Mouse (Mus musculus) MEL (cell line): ENCODE results near the gene Emc3. TPM values are rescaled to one million over a fixed set of nuclear protein-coding genes. Genes with fewer than 3 reads are reported as not detected.

Experiments
- DNase-seq: peaks from one replicate; pipeline ENCODE4 v3.0.0; 2011; ENCODE audit warnings: low read depth, low spot score
- H3K27ac ChIP-seq: 2 replicates; pipeline ENCODE4 v1.5.1; 2012; ENCODE audit warnings: low read depth, mild to moderate bottlenecking, control low read depth, low read length, moderate library complexity; ENCODE audit not compliant: control insufficient read depth
- H3K27me3 ChIP-seq, 2 experiments: fragments of 150-350 bp in 1 of 2; sonication (generic) in 1 of 2; 2 replicates each; pipeline ENCODE4 v1.6.1; 2012; ENCODE audit warnings: low read length in 2 of 2, mild to moderate bottlenecking in 2 of 2, improper control_type of control experiment in 1 of 2, moderate library complexity in 1 of 2; ENCODE audit not compliant: insufficient read depth in 2 of 2, control insufficient read depth in 1 of 2
- H3K36me3 ChIP-seq, 2 experiments: 2 replicates each; pipeline ENCODE4 v1.6.1; 2012 to 2014; ENCODE audit warnings: low read length in 2 of 2, improper control_type of control experiment in 1 of 2, inconsistent platforms in 1 of 2, mild to moderate bottlenecking in 1 of 2; ENCODE audit not compliant: insufficient read depth in 2 of 2, control insufficient read depth in 1 of 2
- H3K4me1 ChIP-seq, 2 experiments: fragments of 150-350 bp in 1 of 2; sonication (generic) in 1 of 2; 2 replicates each; pipeline ENCODE4 v1.6.1; 2012; ENCODE audit warnings: low read length in 2 of 2, improper control_type of control experiment in 1 of 2, mild to moderate bottlenecking in 1 of 2; ENCODE audit not compliant: insufficient read depth in 2 of 2, control insufficient read depth in 1 of 2
- H3K4me3 ChIP-seq, 2 experiments: fragments of 150-350 bp in 1 of 2; sonication (generic) in 1 of 2; 2 replicates each; pipeline ENCODE4 v1.5.1; 2012; ENCODE audit warnings: low read depth in 2 of 2, low read length in 2 of 2, mild to moderate bottlenecking in 2 of 2, moderate library complexity in 2 of 2, control low read depth in 1 of 2, improper control_type of control experiment in 1 of 2; ENCODE audit not compliant: control insufficient read depth in 1 of 2, insufficient read depth in 1 of 2
- H3K79me2 ChIP-seq: 2 replicates; pipeline ENCODE4 v1.6.1; 2012; ENCODE audit warnings: mild to moderate bottlenecking, low read length, moderate library complexity; ENCODE audit not compliant: control insufficient read depth, poor library complexity, insufficient read depth
- H3K9ac ChIP-seq: 2 replicates; pipeline ENCODE4 v1.6.1; 2012; ENCODE audit warnings: low read depth, mild to moderate bottlenecking, control low read depth, low read length, moderate library complexity; ENCODE audit not compliant: control insufficient read depth, poor library complexity, severe bottlenecking
- H3K9me3 ChIP-seq: fragments of 150-350 bp; sonication (generic); replicated peaks from 2 replicates; pipeline ENCODE4 v1.6.1; 2012; ENCODE audit warnings: mild to moderate bottlenecking, low read length, improper control_type of control experiment, moderate library complexity; ENCODE audit not compliant: insufficient read depth
- BHLHE40 ChIP-seq: IDR thresholded peaks from 2 replicates; pipeline ENCODE4 v1.6.1; 2012; ENCODE audit warnings: low read depth, mild to moderate bottlenecking, inconsistent platforms, low read length, improper control_type of control experiment, borderline replicate concordance
- CHD1 ChIP-seq: IDR thresholded peaks from 2 replicates; pipeline ENCODE4 v1.6.1; 2012; ENCODE audit warnings: low read depth, mild to moderate bottlenecking, inconsistent platforms, low read length, improper control_type of control experiment
- CHD2 ChIP-seq: IDR thresholded peaks from 2 replicates; pipeline ENCODE4 v1.6.1; 2011; ENCODE audit warnings: low read length, improper control_type of control experiment
- CTCF ChIP-seq, 3 experiments: IDR thresholded peaks in 2 of 3; conservative IDR thresholded peaks in 1 of 3; 2 replicates each; pipeline ENCODE4 v1.5.1; 2011 to 2012; ENCODE audit warnings: low read length in 3 of 3, low read depth in 2 of 3, mild to moderate bottlenecking in 2 of 3, improper control_type of control experiment in 1 of 3, inconsistent platforms in 1 of 3, mixed read lengths in 1 of 3, moderate library complexity in 1 of 3; ENCODE audit not compliant: control insufficient read depth in 1 of 3, insufficient read depth in 1 of 3, poor library complexity in 1 of 3, severe bottlenecking in 1 of 3
- GATA1 ChIP-seq: IDR thresholded peaks from 2 replicates; pipeline ENCODE4 v1.6.1; 2011; ENCODE audit warnings: low read depth, low read length, improper control_type of control experiment
- HCFC1 ChIP-seq: IDR thresholded peaks from 2 replicates; pipeline ENCODE4 v1.6.1; 2012; ENCODE audit warnings: low read depth, mild to moderate bottlenecking, inconsistent platforms, low read length, improper control_type of control experiment, moderate library complexity
- JUND ChIP-seq: IDR thresholded peaks from 2 replicates; pipeline ENCODE4 v1.6.1; 2011; ENCODE audit warnings: low read depth, mild to moderate bottlenecking, improper control_type of control experiment, low read length
- MAFK ChIP-seq: IDR thresholded peaks from 2 replicates; pipeline ENCODE4 v1.6.1; 2011; ENCODE audit warnings: low read depth, mild to moderate bottlenecking, low read length, improper control_type of control experiment, borderline replicate concordance
- MYC ChIP-seq: IDR thresholded peaks from 2 replicates; pipeline ENCODE4 v1.6.1; 2011; ENCODE audit warnings: low read depth, mild to moderate bottlenecking, low read length, improper control_type of control experiment, moderate library complexity
- NELFE ChIP-seq: IDR thresholded peaks from 2 replicates; pipeline ENCODE4 v1.6.1; 2011; ENCODE audit warnings: low read depth, low read length, improper control_type of control experiment
- POLR2AphosphoS2 ChIP-seq: IDR thresholded peaks from 2 replicates; pipeline ENCODE4 v1.6.1; 2011; ENCODE audit warnings: low read length, improper control_type of control experiment
- POLR2AphosphoS5 ChIP-seq: IDR thresholded peaks from 2 replicates; pipeline ENCODE4 v1.6.1; 2012; ENCODE audit warnings: low read depth, borderline replicate concordance, mild to moderate bottlenecking, inconsistent platforms, low read length, moderate library complexity, mixed read lengths
- RCOR1 ChIP-seq: IDR thresholded peaks from 2 replicates; pipeline ENCODE4 v1.6.1; 2012; ENCODE audit warnings: low read depth, mild to moderate bottlenecking, inconsistent platforms, low read length, improper control_type of control experiment
- TAL1 ChIP-seq: IDR thresholded peaks from 2 replicates; pipeline ENCODE4 v1.6.1; 2012; ENCODE audit warnings: mild to moderate bottlenecking, inconsistent platforms, low read length, moderate library complexity, mixed read lengths
- UBTF ChIP-seq: IDR thresholded peaks from 2 replicates; pipeline ENCODE4 v1.6.1; 2012; ENCODE audit warnings: low read depth, mild to moderate bottlenecking, inconsistent platforms, low read length, improper control_type of control experiment, moderate library complexity, borderline replicate concordance; ENCODE audit not compliant: insufficient read depth
- USF1 ChIP-seq: IDR thresholded peaks from 2 replicates; pipeline ENCODE4 v1.6.1; 2014; ENCODE audit warnings: low read depth, mild to moderate bottlenecking, inconsistent platforms, low read length, improper control_type of control experiment, moderate library complexity
- USF2 ChIP-seq, 2 experiments: IDR thresholded peaks; 2 replicates each; pipeline ENCODE4 v1.6.1; 2011 to 2012; ENCODE audit warnings: improper control_type of control experiment in 2 of 2, low read length in 2 of 2, borderline replicate concordance in 1 of 2, inconsistent platforms in 1 of 2, low read depth in 1 of 2, mild to moderate bottlenecking in 1 of 2; ENCODE audit not compliant: insufficient read depth in 1 of 2
- ZKSCAN1 ChIP-seq: IDR thresholded peaks from 2 replicates; pipeline ENCODE4 v1.6.1; 2012; ENCODE audit warnings: low read depth, mild to moderate bottlenecking, inconsistent platforms, low read length, improper control_type of control experiment, moderate library complexity
- ZMIZ1 ChIP-seq: IDR thresholded peaks from 2 replicates; pipeline ENCODE4 v1.6.1; 2012; ENCODE audit warnings: low read depth, mild to moderate bottlenecking, inconsistent platforms, low read length, improper control_type of control experiment, moderate library complexity
- polyA plus RNA-seq, 2 experiments: library from polyadenylated mRNA; stranded (reverse) in 1 of 2; unstranded in 1 of 2; fragments of >175 nt in 1 of 2; fragments of >200 nt in 1 of 2; gene quantifications; 2 replicates each; pipeline versions ENCODE4 v1.2.1 to v1.2.4; 2012; ENCODE audit warnings: low replicate concordance in 2 of 2, low read depth in 1 of 2; ENCODE audit not compliant: insufficient read length in 2 of 2, insufficient read depth in 1 of 2, missing spikeins in 1 of 2
- total RNA-seq: library from RNA; depleted of rRNA; stranded (reverse); fragments of 300-350 nt; gene quantifications from 2 replicates; pipeline ENCODE4 v1.2.3, GENCODE M21; 2012

The Emc3 gene
- total and polyA plus RNA-seq, 3 experiments = 62.3 to 172 (median 73.1) TPM

GRCm38 (mm10) chr6:113541610-113542009 is 10.2 kb upstream of the Emc3 start:
- no peaks in the 10 kb centered on the region for H3K4me1 ChIP-seq
- no peak overlapping the region for H3K4me3 ChIP-seq
- TF ChIP-seq HCFC1 (no peak), POLR2AphosphoS5 (no peak), CHD1 (no peak), BHLHE40 (no peak), TAL1 (no peak), JUND (no peak)
- H3K36me3 ChIP-seq = peaks cover 0 to 9% of the 10 kb centered on the region in 2 experiments; a peak in 2 of 4 replicates
- DNase-seq = no peak
- H3K9ac ChIP-seq = no peak overlapping the region
- no peaks in the 10 kb centered on the region for H3K27me3 ChIP-seq
- H3K79me2 ChIP-seq = no peaks in the 10 kb centered on the region
- no peaks in the 10 kb centered on the region for H3K9me3 ChIP-seq
- H3K27ac ChIP-seq = no peak overlapping the region

GRCm38 (mm10) chr6:113534886-113535285 is 3.4 kb upstream of the Emc3 start:
- H3K9me3 ChIP-seq = no peaks in the 10 kb centered on the region
- no peak overlapping the region for H3K4me3 ChIP-seq
- no peak overlapping the region for H3K27ac ChIP-seq
- TF ChIP-seq UBTF (no peak), NELFE (no peak), MYC (no peak), CHD2 (no peak), RCOR1 (no peak), TAL1 (no peak), ZKSCAN1 (no peak), ZMIZ1 (no peak), USF2 (IDR thresholded peaks at IDR 0.05; ENCODE audit: borderline replicate concordance in 1 of 2, insufficient read depth in 1 of 2, low read depth in 1 of 2, low read length in 2 of 2) (no peak), MAFK (no peak), POLR2AphosphoS5 (no peak), GATA1 (no peak), USF1 (no peak), JUND (no peak), CTCF (IDR thresholded peaks at IDR 0.05 in 2 of 3, conservative IDR thresholded peaks at IDR 0.05 in 1 of 3; ENCODE audit: control insufficient read depth in 1 of 3, insufficient read depth in 1 of 3, low read depth in 2 of 3, low read length in 3 of 3, poor library complexity in 1 of 3, severe bottlenecking in 1 of 3) (no peak), POLR2AphosphoS2 (no peak)
- H3K27me3 ChIP-seq = no peaks in the 10 kb centered on the region
- no peak overlapping the region for H3K9ac ChIP-seq
- H3K4me1 ChIP-seq = peaks cover 6 to 8% of the 10 kb centered on the region in 2 experiments; a peak in 3 of 4 replicates
- peaks cover 5 to 10% of the 10 kb centered on the region in 2 experiments; a peak in 3 of 4 replicates for H3K36me3 ChIP-seq
- no peak for DNase-seq
- peaks cover 18% of the 10 kb centered on the region for H3K79me2 ChIP-seq
